ENCODE assay signal across 15 mouse cellular contexts in the genomic region with DNA sequence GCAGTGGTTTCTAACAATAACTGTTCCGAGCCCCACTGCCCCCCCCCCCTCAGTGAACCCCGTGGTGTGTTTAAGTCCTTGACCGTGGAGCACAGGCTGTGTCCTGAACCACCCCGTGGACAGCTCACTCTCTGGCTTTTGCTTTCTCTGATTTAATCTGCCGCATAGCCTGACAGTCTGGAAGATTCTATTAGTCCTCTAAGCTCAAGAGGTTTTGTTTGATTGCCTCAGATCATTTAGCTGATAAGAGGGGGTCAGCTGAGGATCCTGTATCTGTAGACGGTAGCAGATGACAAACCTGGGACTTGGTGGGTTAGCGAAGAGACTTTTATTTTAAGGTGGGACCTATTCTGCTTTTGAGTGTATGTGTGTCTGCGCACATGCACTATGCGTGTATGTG. TPM values are rescaled to one million over a fixed set of nuclear protein-coding genes. Genes with fewer than 3 reads are reported as not detected.
DNase-seq lines count a peak whose midpoint lies in the region; ATAC-seq and TF ChIP-seq lines count a peak whose summit lies in the region.
"Had no signal": no experiment of that assay in that cellular context is flagged by ENCODE, and none has a peak within 500 bp of the region (broad histone marks: within the 10 kb centered on the region; RNA-seq: fewer than 3 reads in every experiment).

No protein-coding gene starts in this region.

- no peak for TF ChIP-seq CTCF in CH12.LX (conservative IDR thresholded peaks at IDR 0.05 in 1 of 2, IDR thresholded peaks at IDR 0.05 in 1 of 2; ENCODE audit: low read depth in 2 of 2, low read length in 2 of 2)

- TF ChIP-seq RAD21 in CH12.LX (IDR thresholded peaks at IDR 0.05; ENCODE audit: low read depth, low read length), result no peak

- no peaks in the 10 kb centered on the region for H3K79me2 ChIP-seq in CH12.LX (replicated peaks; ENCODE audit: control insufficient read depth, extremely low read depth, insufficient read depth, poor library complexity, severe bottlenecking)

- no peaks in the 10 kb centered on the region for H3K9me3 ChIP-seq in hindbrain, embryonic 10.5 days
- no peaks in the 10 kb centered on the region for H3K9me3 ChIP-seq in hindbrain, embryonic 14.5 days (ENCODE audit: control insufficient read depth, low read length)
- no peaks in the 10 kb centered on the region for H3K9me3 ChIP-seq in neural tube, embryonic 12.5 days
- H3K9me3 ChIP-seq in neural tube, embryonic 15.5 days (replicated peaks), result no peaks in the 10 kb centered on the region
- H3K9me3 ChIP-seq in CH12.LX (replicated peaks; ENCODE audit: low read length), result no peaks in the 10 kb centered on the region
- no peaks in the 10 kb centered on the region for H3K9me3 ChIP-seq in intestine, embryonic 16.5 days (ENCODE audit: control insufficient read depth, low read length)
- H3K9me3 ChIP-seq: forebrain, embryonic 15.5 days; G1E had no signal

- no peaks in the 10 kb centered on the region for H3K36me3 ChIP-seq in hindbrain, embryonic 10.5 days
- no peaks in the 10 kb centered on the region for H3K36me3 ChIP-seq in hindbrain, embryonic 14.5 days (replicated peaks; ENCODE audit: control insufficient read depth, insufficient read depth)
- H3K36me3 ChIP-seq in neural tube, embryonic 12.5 days, result no peaks in the 10 kb centered on the region
- no peaks in the 10 kb centered on the region for H3K36me3 ChIP-seq in neural tube, embryonic 15.5 days
- H3K36me3 ChIP-seq in CH12.LX (replicated peaks in 1 of 2; ENCODE audit: control insufficient read depth in 1 of 2, insufficient read depth in 1 of 2, low read length in 1 of 2), result no peaks in the 10 kb centered on the region
- H3K36me3 ChIP-seq in intestine, embryonic 16.5 days (ENCODE audit: control insufficient read depth, insufficient read depth, low read length), result no peaks in the 10 kb centered on the region
- H3K36me3 ChIP-seq: forebrain, embryonic 15.5 days; G1E had no signal

- no peak for DNase-seq in hindbrain, embryonic 10.5 days (ENCODE audit: low spot score)
- DNase-seq in hindbrain, embryonic 14.5 days (ENCODE audit: low spot score), result no peak
- DNase-seq in CH12.LX (ENCODE audit: extremely low read depth), result no peak
- no peak for DNase-seq in frontal cortex, postnatal 10 days (ENCODE audit: low spot score in 2 of 2)
- no peak for DNase-seq in cerebellum, adult 11 months
- DNase-seq: cerebellum, postnatal 36 days; layer of hippocampus, postnatal 36 days; lung, adult 18-20 months had no signal

- TF ChIP-seq POLR2A in CH12.LX (IDR thresholded peaks at IDR 0.05; ENCODE audit: low read depth, low read length), result no peak

- H3K4me1 ChIP-seq in hindbrain, embryonic 10.5 days (replicated peaks), result peaks cover 81% of the 10 kb centered on the region
- peaks cover 25% of the 10 kb centered on the region for H3K4me1 ChIP-seq in hindbrain, embryonic 14.5 days (replicated peaks; ENCODE audit: control insufficient read depth, insufficient read depth, low read length)
- H3K4me1 ChIP-seq in neural tube, embryonic 12.5 days, result peaks cover 37% of the 10 kb centered on the region
- peaks cover 36% of the 10 kb centered on the region for H3K4me1 ChIP-seq in neural tube, embryonic 15.5 days
- H3K4me1 ChIP-seq in CH12.LX (ENCODE audit: control insufficient read depth in 1 of 2, insufficient read depth in 2 of 2), result peaks cover 14 to 34% of the 10 kb centered on the region in 2 experiments
- peaks cover 16% of the 10 kb centered on the region for H3K4me1 ChIP-seq in intestine, embryonic 16.5 days (ENCODE audit: control insufficient read depth, insufficient read depth, low read length)

- in situ Hi-C loops in CH12.LX (cut with MboI; ENCODE audit: low pct_ligation_motif_present, low pct_unique_long_range_greater_than_20kb, low sequenced_read_pairs), result no loop called here

- H3K27me3 ChIP-seq in hindbrain, embryonic 10.5 days (ENCODE audit: insufficient read depth, poor library complexity, severe bottlenecking), result no peaks in the 10 kb centered on the region
- no peaks in the 10 kb centered on the region for H3K27me3 ChIP-seq in hindbrain, embryonic 14.5 days (ENCODE audit: control insufficient read depth, insufficient read depth, low read length)
- H3K27me3 ChIP-seq in neural tube, embryonic 12.5 days (replicated peaks), result no peaks in the 10 kb centered on the region
- no peaks in the 10 kb centered on the region for H3K27me3 ChIP-seq in neural tube, embryonic 15.5 days (replicated peaks)
- H3K27me3 ChIP-seq in CH12.LX (replicated peaks), result peaks cover 1% of the 10 kb centered on the region
- no peaks in the 10 kb centered on the region for H3K27me3 ChIP-seq in intestine, embryonic 16.5 days (replicated peaks; ENCODE audit: control insufficient read depth, insufficient read depth, low read length)
- H3K27me3 ChIP-seq: forebrain, embryonic 15.5 days had no signal

- ATAC-seq in hindbrain, embryonic 14.5 days (ENCODE audit: low FRiP score), result no peak
- no peak for ATAC-seq in neural tube, embryonic 12.5 days (ENCODE audit: low FRiP score, low read depth)
- ATAC-seq in neural tube, embryonic 15.5 days (ENCODE audit: low FRiP score), result no peak
- peak; percentile 40; the same call in 1 of the 2 replicates for ATAC-seq in intestine, embryonic 16.5 days

- no peak overlapping the region for H3K4me2 ChIP-seq in hindbrain, embryonic 14.5 days (replicated peaks)
- no peak overlapping the region for H3K4me2 ChIP-seq in neural tube, embryonic 12.5 days (replicated peaks)
- no peak overlapping the region for H3K4me2 ChIP-seq in neural tube, embryonic 15.5 days
- peak overlapping the region; percentile 61 for H3K4me2 ChIP-seq in CH12.LX (ENCODE audit: insufficient read depth, low read depth, poor library complexity, severe bottlenecking)
- H3K4me2 ChIP-seq in intestine, embryonic 16.5 days (ENCODE audit: low read depth, low read length), result no peak overlapping the region
- H3K4me2 ChIP-seq: forebrain, embryonic 15.5 days had no signal

- dilution Hi-C loops in CH12.LX (cut with MboI; ENCODE audit: extremely low pct_ligation_motif_present, extremely low pct_unique_long_range_greater_than_20kb, low sequenced_read_pairs), result no loop called here

- H3K4me3 ChIP-seq in hindbrain, embryonic 10.5 days, result no peak overlapping the region
- no peak overlapping the region for H3K4me3 ChIP-seq in hindbrain, embryonic 14.5 days (replicated peaks; ENCODE audit: low read length)
- no peak overlapping the region for H3K4me3 ChIP-seq in neural tube, embryonic 12.5 days
- no peak overlapping the region for H3K4me3 ChIP-seq in neural tube, embryonic 15.5 days (replicated peaks)
- H3K4me3 ChIP-seq in CH12.LX (replicated peaks in 1 of 3; ENCODE audit: low read depth in 2 of 3, low read length in 2 of 3, poor library complexity in 1 of 3), result no peak overlapping the region
- H3K4me3 ChIP-seq in intestine, embryonic 16.5 days (ENCODE audit: low read length), result no peak overlapping the region
- H3K4me3 ChIP-seq: forebrain, embryonic 15.5 days had no signal

- 65% methylated on average over 9 of the region's 9 CpGs for WGBS in hindbrain, embryonic 10.5 days
- 50% methylated on average over 9 of the region's 9 CpGs for whole genome bisulfite sequencing in hindbrain, embryonic 14.5 days
- WGBS in neural tube, embryonic 12.5 days, result 58% methylated on average over 9 of the region's 9 CpGs
- WGBS in neural tube, embryonic 15.5 days, result 48% methylated on average over 9 of the region's 9 CpGs
- WGBS in intestine, embryonic 16.5 days, result 42% methylated on average over 9 of the region's 9 CpGs

- no peak overlapping the region for H3K9ac ChIP-seq in hindbrain, embryonic 14.5 days
- H3K9ac ChIP-seq in neural tube, embryonic 12.5 days, result no peak overlapping the region
- H3K9ac ChIP-seq in neural tube, embryonic 15.5 days (replicated peaks), result no peak overlapping the region
- H3K9ac ChIP-seq in CH12.LX (ENCODE audit: insufficient read depth, low read depth), result no peak overlapping the region
- no peak overlapping the region for H3K9ac ChIP-seq in intestine, embryonic 16.5 days (ENCODE audit: low read depth, low read length)
- H3K9ac ChIP-seq: forebrain, embryonic 15.5 days had no signal

- H3K27ac ChIP-seq in hindbrain, embryonic 10.5 days, result peak overlapping the region; percentile 82
- H3K27ac ChIP-seq in hindbrain, embryonic 14.5 days, result no peak overlapping the region
- H3K27ac ChIP-seq in neural tube, embryonic 12.5 days, result 0 out of 2 replicates have a peak overlapping the region, but pooled peaks have one; percentile 32
- no peak overlapping the region for H3K27ac ChIP-seq in neural tube, embryonic 15.5 days (replicated peaks)
- H3K27ac ChIP-seq in CH12.LX (ENCODE audit: insufficient read depth, low read depth), result no peak overlapping the region
- H3K27ac ChIP-seq in intestine, embryonic 16.5 days (ENCODE audit: low read length), result no peak overlapping the region
- H3K27ac ChIP-seq: forebrain, embryonic 15.5 days; gastrocnemius, adult 2 months; macrophage had no signal

- no peak for TF ChIP-seq EP300 in CH12.LX (IDR thresholded peaks at IDR 0.05; ENCODE audit: low read length)

TF ChIP-seq in CH12.LX, 34 proteins besides CTCF, POLR2A, EP300 and RAD21 (continues in another document):
- TF ChIP-seq MXI1 (IDR thresholded peaks at IDR 0.05; ENCODE audit: low read depth, low read length) (no peak), NRF1 (IDR thresholded peaks at IDR 0.05; ENCODE audit: low read depth, low read length) (no peak), ETS1 (conservative IDR thresholded peaks at IDR 0.05; ENCODE audit: low read depth, low read length) (no peak), MAFK (IDR thresholded peaks at IDR 0.05; ENCODE audit: insufficient replicate concordance, low read length) (no peak), ELF1 (IDR thresholded peaks at IDR 0.05; ENCODE audit: low read depth, low read length) (no peak), ZKSCAN1 (IDR thresholded peaks at IDR 0.05; ENCODE audit: borderline replicate concordance, low read depth, low read length) (no peak), TCF12 (IDR thresholded peaks at IDR 0.05; ENCODE audit: low read depth, low read length) (no peak), SMC3 (IDR thresholded peaks at IDR 0.05; ENCODE audit: low read depth, low read length) (no peak), ZMIZ1 (IDR thresholded peaks at IDR 0.05; ENCODE audit: low read depth, low read length) (no peak), USF2 (conservative IDR thresholded peaks at IDR 0.05; ENCODE audit: low read depth, low read length) (no peak), KAT2A (IDR thresholded peaks at IDR 0.05; ENCODE audit: insufficient replicate concordance, low read length) (no peak), ZC3H11A (IDR thresholded peaks at IDR 0.05; ENCODE audit: low read depth, low read length) (no peak)

RNA-seq across cellular contexts. Expression of a gene that starts 59.3 kb away (rescaled TPM):
- 28.1 and 32.8 TPM in 2 replicates for polyA plus RNA-seq in hindbrain, embryonic 10.5 days (2016; fragmentation: Nextera tagmentation; extraction: Ambion mirVana)
- 7.9 and 10.0 TPM in 2 replicates for polyA plus RNA-seq in hindbrain, embryonic 14.5 days (2014; fragmentation: Nextera tagmentation; extraction: Ambion mirVana)
- polyA plus RNA-seq in neural tube, embryonic 12.5 days (2016; fragmentation: Nextera tagmentation; extraction: Ambion mirVana), result 23.8 and 36.7 TPM in 2 replicates
- polyA plus RNA-seq in neural tube, embryonic 15.5 days (2015; fragmentation: Nextera tagmentation; extraction: Ambion mirVana), result 5.2 and 11.3 TPM in 2 replicates
- not detected in 2 replicates for total RNA-seq in CH12.LX (2012; rRNA removed)
- not detected in 2 replicates for total RNA-seq in CH12.LX (2014; rRNA removed)
- not detected in 2 replicates for polyA plus RNA-seq in CH12.LX (2012; ENCODE audit: insufficient read length, low read depth)
- polyA plus RNA-seq in intestine, embryonic 16.5 days (2015; fragmentation: Nextera tagmentation; extraction: Ambion mirVana), result 0.33 and 1.2 TPM in 2 replicates
- total RNA-seq: G1E had no signal
- polyA plus RNA-seq: G1E, macrophage had no signal

Comparison
In these comparisons a context has a peak if more than half of its experiments do, and no peak if none do; other contexts are left out.
1. H3K27ac ChIP-seq: peak in hindbrain, embryonic 10.5 days (single experiment) and neural tube, embryonic 12.5 days (single experiment); none in hindbrain, embryonic 14.5 days (single experiment), neural tube, embryonic 15.5 days (single experiment), CH12.LX (single experiment) and intestine, embryonic 16.5 days (single experiment).